Mouse (Mus musculus) pancreas, adult 10 weeks (tissue): ENCODE data around the gene Kcnj16. TPM values are rescaled to one million over a fixed set of nuclear protein-coding genes. Genes with fewer than 3 reads are reported as not detected.

Experiments
- polyA plus RNA-seq: library from polyadenylated mRNA; stranded (reverse); fragments of 350-450 nt; fragmentation: Illumina TruSeq; extraction: RNeasy Lipid Tissue Mini Kit (QIAGEN cat#74804); gene quantifications from one replicate; pipeline ENCODE4 v1.2.3, GENCODE M21; 2015; ENCODE audit warnings: low read depth, low replicate concordance; ENCODE audit not compliant: insufficient read depth

Kcnj16 gene
- polyA plus RNA-seq, result not detected

DNA sequence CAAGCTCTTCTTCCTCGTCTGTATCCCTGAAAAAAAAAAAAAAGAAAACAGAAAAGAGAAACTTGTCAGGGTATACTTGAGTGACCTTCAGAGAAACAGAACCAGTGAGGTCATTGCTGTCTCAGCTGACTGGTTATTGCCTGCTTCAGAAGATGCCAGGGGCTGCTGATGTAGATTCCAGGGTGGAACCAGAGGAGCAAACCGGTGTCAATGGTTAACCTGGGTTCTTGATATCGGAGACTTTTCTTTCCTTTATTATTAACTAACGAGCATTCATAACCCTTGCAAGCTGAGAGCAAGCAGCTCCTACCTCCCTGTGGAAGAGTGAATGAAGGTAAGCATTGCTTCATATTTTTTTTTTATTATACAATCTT, at the start of gene Kcnj16:
Gene Kcnj16, plus strand, starts transcription at position 272 of the 374 bp plus-strand sequence.

DNA sequence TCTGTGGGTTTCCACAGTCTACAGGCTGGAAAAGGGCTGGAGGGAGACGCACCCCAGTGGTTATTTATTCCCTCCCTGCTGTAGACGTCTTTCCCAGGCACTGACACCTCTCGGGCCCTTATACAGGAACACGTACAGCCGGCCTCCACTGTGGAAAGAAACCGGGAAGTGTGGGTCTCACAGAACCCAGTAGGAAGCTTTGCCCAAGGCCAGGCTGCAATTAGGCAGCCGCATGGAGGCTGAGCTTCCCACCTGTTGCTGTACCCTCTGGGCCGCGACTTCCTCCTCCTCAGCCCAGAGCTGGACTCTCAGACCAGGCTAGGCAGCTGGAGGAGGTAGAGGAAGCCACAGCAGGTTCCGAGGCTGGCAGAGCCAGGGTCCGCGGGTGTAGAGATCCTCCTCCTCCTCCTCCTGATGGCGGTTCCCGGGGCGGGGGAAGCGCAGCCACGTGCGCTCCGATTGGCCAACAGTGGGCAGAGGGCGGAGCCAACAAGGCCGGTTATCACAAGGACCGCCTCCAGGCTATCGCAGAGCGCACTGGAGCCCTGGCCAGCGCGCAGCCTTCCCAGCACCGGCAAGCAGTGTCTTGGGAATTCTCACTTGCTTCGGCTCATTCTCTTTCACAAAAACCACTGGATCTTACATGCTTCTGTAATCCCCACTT, 97.9 kb downstream of the Kcnj16 start, which contains the start of gene Kcnj2:
Gene Kcnj2, plus strand, starts transcription at position 530 of the 664 bp plus-strand sequence.

Other genes starting within 250 kb of the Kcnj16 start
- 0.42 TPM for gene Kcnj2, start 98.1 kb downstream of the Kcnj16 start, polyA plus RNA-seq